Mouse (Mus musculus) spleen, postnatal 14 days (tissue): Measurements from ENCODE around the gene Actn2.

Source experiments
- DNase-seq, 2 experiments: peaks; one replicate each; pipeline ENCODE4 v3.0.0; 2021 to 2022; ENCODE audit warnings: low spot score in 2 of 2

Gene Actn2

GRCm38 (mm10) chr13:12256871-12257390 lies 83.6 kb downstream of the Actn2 start:
- DNase-seq, result no peak

GRCm38 (mm10) chr13:12255911-12256705 lies 84.5 kb downstream of the Actn2 start:
- no peak for DNase-seq

DNA sequence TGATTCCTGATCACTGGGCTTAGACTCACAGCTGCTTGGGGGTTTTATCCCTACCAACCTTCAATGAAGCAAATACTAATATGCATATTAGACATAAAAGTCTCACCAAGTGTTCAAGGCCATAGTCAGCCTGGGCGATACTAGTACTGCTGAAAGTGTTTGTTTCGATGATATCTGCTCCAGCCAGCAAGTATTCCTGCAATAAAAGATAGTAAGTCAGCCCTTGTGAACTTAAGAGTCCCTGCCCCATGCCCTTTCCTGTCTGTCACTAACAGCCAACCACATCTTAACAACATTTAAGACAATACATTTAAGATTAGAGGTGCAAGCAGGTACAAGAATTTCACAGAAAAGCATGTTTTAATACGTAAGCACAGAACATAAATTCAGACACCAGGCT lies 90.1 kb downstream of the Actn2 start:
- DNase-seq, result no peak

- no peak for DNase-seq
These were observed 91.2 kb downstream of the Actn2 start for GRCm38 (mm10) chr13:12249195-12249898.

- DNase-seq, result no peak
These were observed 94.6 kb downstream of the Actn2 start for GRCm38 (mm10) chr13:12245938-12246337.

DNA sequence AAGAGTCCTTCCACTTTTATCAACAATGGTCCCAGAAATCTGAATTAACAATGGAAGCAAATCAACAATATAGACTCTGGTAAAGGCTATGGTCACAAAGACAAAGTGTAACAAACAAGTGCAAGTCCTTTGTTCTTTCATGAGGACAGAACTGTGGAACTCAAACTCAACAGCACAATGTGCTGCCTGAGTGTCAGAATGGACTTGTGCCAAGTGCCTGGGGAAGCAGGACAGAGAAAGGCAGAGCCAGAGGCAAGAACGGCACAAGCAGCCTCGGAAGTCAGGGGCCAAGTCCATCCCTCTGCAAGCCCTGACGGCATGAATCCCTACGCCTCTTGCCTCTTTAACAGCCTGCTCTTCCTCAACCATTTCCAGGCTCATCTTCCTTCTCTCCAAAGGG lies 96.6 kb downstream of the Actn2 start:
- DNase-seq, result no peak

DNA sequence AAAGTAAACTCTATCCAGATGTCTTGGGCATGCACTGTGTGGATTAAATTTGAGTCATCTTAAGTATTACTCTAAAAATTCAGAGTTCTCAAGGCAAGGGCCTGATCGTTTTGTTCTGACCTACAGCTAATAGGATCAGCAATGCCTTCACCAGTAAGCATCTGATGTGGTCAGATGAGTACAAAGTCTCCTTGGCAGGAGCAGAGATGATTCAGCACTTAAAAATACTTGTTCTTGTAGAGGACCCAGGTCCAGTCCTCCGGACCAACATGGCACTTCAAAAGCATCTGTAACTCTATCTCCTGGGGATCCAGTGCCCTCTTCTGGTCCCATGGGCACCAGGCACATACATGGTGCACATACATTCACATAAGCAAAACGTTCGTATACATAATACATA lies 108.4 kb downstream of the Actn2 start:
- DNase-seq, result no peak

- DNase-seq, result no peak
These were observed 112.3 kb downstream of the Actn2 start for GRCm38 (mm10) chr13:12228248-12228647.

GRCm38 (mm10) chr13:12227606-12228005 lies 113.0 kb downstream of the Actn2 start:
- no peak for DNase-seq
